15 mouse cellular contexts compared by ENCODE assay signal in the genomic region with DNA sequence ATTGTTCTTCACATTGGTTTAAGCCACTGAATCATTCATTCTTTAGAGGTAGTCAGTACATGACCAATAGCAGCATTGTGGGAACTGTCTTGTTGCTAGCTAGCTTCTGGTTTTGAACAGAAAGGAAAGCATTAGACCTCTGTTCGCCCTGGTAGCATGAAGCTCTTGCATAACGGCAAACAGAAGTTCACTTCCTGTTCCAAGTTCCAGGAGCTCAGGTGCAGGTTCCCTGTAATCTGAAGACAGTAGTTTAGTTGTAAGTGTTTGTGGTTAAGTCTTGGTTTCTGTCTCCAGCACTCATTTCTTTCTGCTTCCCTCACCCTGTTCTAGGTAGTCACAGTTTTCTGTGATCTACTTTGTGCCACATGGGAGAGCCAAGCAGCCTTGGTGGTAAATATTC.
"Had no signal": no experiment of that assay in that cellular context is flagged by ENCODE, and none has a peak within 500 bp of the region (broad histone marks: within the 10 kb centered on the region; RNA-seq: fewer than 3 reads in every experiment).

No protein-coding gene starts in this region.

- H3K4me3 ChIP-seq: limb, embryonic 15.5 days; megakaryocyte, embryonic 14.5 days; midbrain, embryonic 12.5 days had no signal

- H3K9ac ChIP-seq: limb, embryonic 15.5 days; liver, embryonic 14.5 days; midbrain, embryonic 12.5 days had no signal

- H3K27me3 ChIP-seq: limb, embryonic 15.5 days; megakaryocyte, embryonic 14.5 days; midbrain, embryonic 12.5 days had no signal

- H3K9me3 ChIP-seq: limb, embryonic 15.5 days; megakaryocyte, embryonic 14.5 days; midbrain, embryonic 12.5 days had no signal

- H3K27ac ChIP-seq: kidney, postnatal 0 days; limb, embryonic 15.5 days; liver, embryonic 14.5 days; midbrain, embryonic 12.5 days; stomach, postnatal 0 days had no signal

- H3K4me1 ChIP-seq: limb, embryonic 15.5 days; megakaryocyte, embryonic 14.5 days; midbrain, embryonic 12.5 days had no signal

- H3K4me2 ChIP-seq: limb, embryonic 15.5 days; midbrain, embryonic 12.5 days had no signal

- H3K36me3 ChIP-seq: limb, embryonic 15.5 days; midbrain, embryonic 12.5 days had no signal

- DNase-seq: kidney, adult 11 months; kidney, adult 9 months; kidney, postnatal 36 days; layer of hippocampus, adult 9-11 months; layer of hippocampus, postnatal 36 days; lung, postnatal 36 days; right cerebral cortex, adult 18-20 months; right cerebral cortex, postnatal 25 days; thymus, postnatal 25 days had no signal
